Mouse (Mus musculus) lung, embryonic 14.5 days (tissue): ENCODE results near the gene Srxn1. TPM values are rescaled to one million over a fixed set of nuclear protein-coding genes. Genes with fewer than 3 reads are reported as not detected.
A peak's percentile ranks its signal among the peaks of the same experiment; 100 is the strongest.

Experiments used
- ATAC-seq: fragments of 200-750 bp; cut with Nextera tagmentation; 2 replicates; pipeline ENCODE4 v1.8.0; 2017; ENCODE audit warnings: mild to moderate bottlenecking, moderate TSS enrichment, moderate library complexity; ENCODE audit not compliant: insufficient read depth
- DNase-seq: peaks from one replicate; pipeline ENCODE4 v3.0.0-alpha.2; 2015
- H3K27ac ChIP-seq: fragments of 300-500 bp; sonication (generic); 2 replicates; pipeline ENCODE4 v1.5.1; 2014; ENCODE audit warnings: low read depth, mild to moderate bottlenecking, moderate library complexity
- H3K27me3 ChIP-seq: fragments of 300-500 bp; sonication (generic); 2 replicates; pipeline ENCODE4 v1.6.1; 2014; ENCODE audit warnings: low read length, control low read depth; ENCODE audit not compliant: insufficient read depth
- H3K36me3 ChIP-seq: fragments of 300-500 bp; sonication (generic); 2 replicates; pipeline ENCODE4 v1.6.1; 2014; ENCODE audit warnings: control low read depth; ENCODE audit not compliant: insufficient read depth
- H3K4me1 ChIP-seq: fragments of 300-500 bp; sonication (generic); 2 replicates; pipeline ENCODE4 v1.6.1; 2014; ENCODE audit warnings: antibody characterized with exemption, control low read depth; ENCODE audit not compliant: insufficient read depth
- H3K4me2 ChIP-seq: fragments of 300-500 bp; sonication (generic); 2 replicates; pipeline ENCODE4 v1.6.1; 2014; ENCODE audit warnings: mild to moderate bottlenecking
- H3K4me3 ChIP-seq: fragments of 300-500 bp; sonication (generic); 2 replicates; pipeline ENCODE4 v1.5.1; 2014; ENCODE audit warnings: low read depth, low read length
- H3K9ac ChIP-seq: fragments of 300-500 bp; sonication (generic); 2 replicates; pipeline ENCODE4 v1.6.1; 2014
- H3K9me3 ChIP-seq: fragments of 300-500 bp; sonication (generic); 2 replicates; pipeline ENCODE4 v1.6.1; 2016; ENCODE audit warnings: low read depth, low read length, control low read depth
- CTCF ChIP-seq: IDR thresholded peaks from 2 replicates; pipeline ENCODE4 v1.5.1; 2016; ENCODE audit warnings: antibody characterized with exemption, low read depth
- WGBS: fragments of 180-500 bp; shearing (Covaris S2); extraction: QIAGEN DNeasy Blood & Tissue Kit; methylation state at CpG from one replicate; pipeline ENCODE4 v1.1.7; 2014; 5-methylcytosine and 5-hydroxymethylcytosine counted together
- polyA plus RNA-seq: library from polyadenylated mRNA; unstranded; fragments of >200 nt; fragmentation: Nextera tagmentation; extraction: Ambion mirVana; gene quantifications from 2 replicates; pipeline ENCODE4 v1.2.1, GENCODE M21; 2014

Srxn1 gene
- polyA plus RNA-seq, 1 experiment from 2014 or later, result 6.6 TPM

GRCm38 (mm10) chr2:152139191-152139987, 34.1 kb downstream of the Srxn1 start:
- DNase-seq (no peak), ATAC-seq (no peak)

GRCm38 (mm10) chr2:152140941-152141340, 35.6 kb downstream of the Srxn1 start:
- H3K4me1 ChIP-seq, result peaks cover 4% of the 10 kb centered on the region
- peaks cover 35% of the 10 kb centered on the region for H3K27me3 ChIP-seq
- H3K36me3 ChIP-seq, result no peaks in the 10 kb centered on the region
- no peak overlapping the region for H3K9ac ChIP-seq
- TF ChIP-seq CTCF, result no peak
- WGBS, result 47% methylated on average over 11 of the region's 11 CpGs
- ATAC-seq (no peak), DNase-seq (no peak)
- H3K9me3 ChIP-seq, result no peaks in the 10 kb centered on the region
- no peak overlapping the region for H3K27ac ChIP-seq
- H3K4me2 ChIP-seq, result no peak overlapping the region
- no peak overlapping the region for H3K4me3 ChIP-seq

More at GRCm38 (mm10) chr2:152139191-152139987, 34.1 kb downstream of the Srxn1 start:
- Histone ChIP-seq H3K27me3 (peaks cover 22% of the 10 kb centered on the region), H3K4me2 (no peak overlapping the region), H3K4me1 (peaks cover 4% of the 10 kb centered on the region), H3K9ac (no peak overlapping the region), H3K27ac (no peak overlapping the region), H3K36me3 (no peaks in the 10 kb centered on the region), H3K9me3 (no peaks in the 10 kb centered on the region), H3K4me3 (no peak overlapping the region)
- no peak for TF ChIP-seq CTCF
- 65% methylated on average over 10 of the region's 10 CpGs for WGBS

DNA sequence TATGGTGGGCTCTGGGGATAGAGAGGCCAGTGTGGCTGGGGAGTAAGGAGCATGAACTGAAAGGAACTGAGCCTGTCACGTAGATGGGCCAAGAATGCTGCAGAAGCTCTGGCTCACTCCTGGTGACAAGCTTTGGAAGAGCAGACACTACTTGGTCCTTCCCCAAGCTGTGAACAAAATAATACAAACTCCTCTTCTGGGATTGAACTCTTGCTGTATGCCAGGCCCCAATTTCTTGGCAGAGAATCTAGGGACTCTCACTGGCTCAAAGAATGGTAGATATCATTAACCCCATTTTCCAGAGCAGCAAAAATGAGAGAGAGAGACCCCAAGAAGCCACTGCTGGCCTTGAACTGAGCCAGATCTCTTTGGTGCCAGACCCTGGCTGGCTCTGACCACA, 36.2 kb downstream of the Srxn1 start:
- no peak for ATAC-seq
- WGBS, result 41% methylated on average over 1 of the region's 1 CpGs

DNA sequence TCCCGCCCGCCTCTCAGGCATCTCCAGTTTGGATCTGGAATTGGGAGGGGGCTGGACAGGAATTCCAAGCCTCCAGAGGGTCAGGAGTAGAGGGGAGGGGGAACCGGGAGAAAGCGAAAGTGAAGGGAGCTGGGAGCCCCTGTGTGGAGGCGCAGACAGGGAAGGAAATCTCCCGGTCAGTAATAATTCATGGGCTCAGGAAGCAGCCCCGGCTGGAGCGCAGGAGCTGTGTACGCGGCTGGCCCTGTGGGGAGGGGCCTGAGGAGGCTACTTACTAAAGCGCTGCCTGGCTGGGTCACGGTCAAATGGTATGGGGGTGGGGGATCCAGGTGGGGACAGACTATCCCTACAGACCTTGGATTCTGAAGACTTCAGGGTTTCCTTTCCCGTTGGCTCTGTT, 36.7 kb downstream of the Srxn1 start:
- H3K27ac ChIP-seq, result peak overlapping the region; percentile 10; the same call in 1 of the 2 replicates
- peaks cover 4% of the 10 kb centered on the region for H3K4me1 ChIP-seq
- no peak for TF ChIP-seq CTCF
- H3K9me3 ChIP-seq, result no peaks in the 10 kb centered on the region
- H3K36me3 ChIP-seq, result no peaks in the 10 kb centered on the region
- peaks cover 35% of the 10 kb centered on the region for H3K27me3 ChIP-seq
- DNase-seq (peak; percentile 80), ATAC-seq (peak; percentile 80)
- peak overlapping the region; percentile 15; the same call in 1 of the 2 replicates for H3K9ac ChIP-seq
- WGBS, result under 1% methylated on average over 13 of the region's 13 CpGs
- H3K4me2 ChIP-seq, result peak overlapping the region; percentile 83
- H3K4me3 ChIP-seq, result peak overlapping the region; percentile 51

More for the DNA sequence above, 36.2 kb downstream of the Srxn1 start:
- Histone ChIP-seq H3K9ac (no peak overlapping the region), H3K4me2 (peak overlapping the region; percentile 83), H3K4me1 (peaks cover 4% of the 10 kb centered on the region), H3K27ac (no peak overlapping the region), H3K4me3 (peak overlapping the region; percentile 51), H3K36me3 (no peaks in the 10 kb centered on the region), H3K9me3 (no peaks in the 10 kb centered on the region), H3K27me3 (peaks cover 35% of the 10 kb centered on the region)
- no peak for TF ChIP-seq CTCF
- peak; percentile 46 for DNase-seq

- H3K27ac ChIP-seq, result no peak overlapping the region
- DNase-seq (no peak), ATAC-seq (no peak)
- H3K4me3 ChIP-seq, result peak overlapping the region; percentile 51; the same call in 1 of the 2 replicates
- peaks cover 4% of the 10 kb centered on the region for H3K4me1 ChIP-seq
- no peak overlapping the region for H3K9ac ChIP-seq
- H3K36me3 ChIP-seq, result no peaks in the 10 kb centered on the region
- no peak for TF ChIP-seq CTCF
- peaks cover 35% of the 10 kb centered on the region for H3K27me3 ChIP-seq
- H3K4me2 ChIP-seq, result peak overlapping the region; percentile 83
- no peaks in the 10 kb centered on the region for H3K9me3 ChIP-seq
- WGBS, result 5% methylated on average over 11 of the region's 11 CpGs
These were observed 37.3 kb downstream of the Srxn1 start for GRCm38 (mm10) chr2:152142571-152142970.

- DNase-seq (peak; percentile 81), ATAC-seq (peak; percentile 84)
- WGBS, result under 1% methylated on average over 117 of the region's 118 CpGs
- no peak within 1 kb of the TSS for H3K27ac ChIP-seq
- no peaks in the 10 kb centered on the region for H3K9me3 ChIP-seq
- H3K4me3 ChIP-seq, result peak within 1 kb of the TSS; percentile 51
- H3K9ac ChIP-seq, result peak within 1 kb of the TSS; percentile 48
- TF ChIP-seq CTCF, result no peak
- peaks cover 35% of the 10 kb centered on the region for H3K27me3 ChIP-seq
- no peaks in the 10 kb centered on the region for H3K36me3 ChIP-seq
- peaks cover 4% of the 10 kb centered on the region for H3K4me1 ChIP-seq
- peak within 1 kb of the TSS; percentile 83 for H3K4me2 ChIP-seq
These were observed 38.2 kb downstream of the Srxn1 start, which contains the start of gene Tcf15 for GRCm38 (mm10) chr2:152143279-152144157. TSS of gene Tcf15 (plus strand) at chr2:152143561.

- H3K4me1 ChIP-seq, result peaks cover 4% of the 10 kb centered on the region
- no peaks in the 10 kb centered on the region for H3K9me3 ChIP-seq
- peak overlapping the region; percentile 83 for H3K4me2 ChIP-seq
- peak overlapping the region; percentile 48; the same call in 1 of the 2 replicates for H3K9ac ChIP-seq
- TF ChIP-seq CTCF, result no peak
- ATAC-seq (no peak), DNase-seq (no peak)
- peaks cover 35% of the 10 kb centered on the region for H3K27me3 ChIP-seq
- no peak overlapping the region for H3K27ac ChIP-seq
- peak overlapping the region; percentile 51 for H3K4me3 ChIP-seq
- 18% methylated on average over 9 of the region's 9 CpGs for WGBS
- H3K36me3 ChIP-seq, result no peaks in the 10 kb centered on the region
These were observed 38.8 kb downstream of the Srxn1 start for GRCm38 (mm10) chr2:152144158-152144450.
